Mouse (Mus musculus) olfactory bulb, adult 2 months (tissue): ENCODE results near the gene Dse.

Source experiments
- CTCF ChIP-seq: fragments of 200-500 bp; IDR thresholded peaks from 2 replicates; pipeline ENCODE4 v1.5.1; 2012; ENCODE audit warnings: low read depth, mild to moderate bottlenecking, low read length, moderate library complexity; ENCODE audit not compliant: insufficient read depth
- POLR2A ChIP-seq: fragments of 200-500 bp; IDR thresholded peaks from 2 replicates; pipeline ENCODE4 v1.6.1; 2012; ENCODE audit warnings: mild to moderate bottlenecking, low read depth, low read length, moderate library complexity; ENCODE audit not compliant: insufficient read depth

GRCm38 (mm10) chr10:34198574-34198973 is 8.9 kb downstream of the Dse start:
- TF ChIP-seq CTCF (no peak), POLR2A (no peak)
